Mouse (Mus musculus) ZHBTc4 (cell line): ENCODE measurements at regions not wholly inside any gene's neighbourhood (a gene's known extent, or its start where the extent isn't known, plus 50 kb on each side); places are given as distances from the start of the nearest gene placed in this dataset.

Experiments used
- DNase-seq: peaks from one replicate; pipeline ENCODE4 v3.0.0-alpha.2; 2011; ENCODE audit warnings: low read depth, low spot score

DNA sequence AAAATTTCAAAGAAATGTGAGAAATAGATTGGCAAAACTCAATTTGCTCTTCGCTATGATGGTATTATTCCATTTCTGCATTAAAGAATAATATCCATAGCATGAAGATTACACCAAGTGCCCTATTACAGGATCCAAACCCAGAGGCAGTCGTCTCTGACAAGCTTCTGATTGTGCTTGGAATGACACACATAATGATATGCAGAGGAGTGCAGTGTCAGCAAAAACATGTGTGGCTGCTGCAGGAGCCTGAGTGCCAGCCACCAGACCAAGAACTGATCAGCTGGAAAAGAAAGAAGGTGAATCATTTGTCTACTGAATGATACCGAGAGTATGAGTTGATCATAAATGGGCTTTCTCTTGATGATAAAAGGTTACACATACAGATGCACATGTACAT lies 137.3 kb downstream of the Il15 start:
- DNase-seq, result no peak

GRCm38 (mm10) chr8:82262196-82262595 lies 140.8 kb downstream of the Il15 start:
- DNase-seq, result no peak

DNA sequence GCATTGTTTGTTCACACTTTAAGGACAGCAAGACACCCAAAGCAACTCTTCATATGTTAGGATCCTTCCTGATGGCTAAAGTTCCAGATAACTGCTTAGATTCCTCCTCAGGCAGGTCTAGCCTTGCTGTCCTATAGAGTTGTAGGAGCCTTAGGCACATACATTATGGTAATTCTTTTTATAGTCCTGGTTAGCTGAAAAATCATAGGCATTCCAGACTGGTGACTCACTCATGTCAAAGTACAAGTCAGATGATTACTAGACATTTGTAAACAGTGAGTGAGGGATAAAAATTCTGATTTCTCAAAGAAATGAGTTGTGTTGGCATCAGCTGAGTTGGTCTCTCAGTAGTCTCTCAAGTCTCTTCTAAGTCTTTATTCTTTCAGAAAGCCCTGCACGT lies 142.4 kb downstream of the Il15 start:
- DNase-seq, result no peak

- no peak for DNase-seq
These were observed 147.2 kb downstream of the Il15 start for GRCm38 (mm10) chr8:82255815-82256214.

DNA sequence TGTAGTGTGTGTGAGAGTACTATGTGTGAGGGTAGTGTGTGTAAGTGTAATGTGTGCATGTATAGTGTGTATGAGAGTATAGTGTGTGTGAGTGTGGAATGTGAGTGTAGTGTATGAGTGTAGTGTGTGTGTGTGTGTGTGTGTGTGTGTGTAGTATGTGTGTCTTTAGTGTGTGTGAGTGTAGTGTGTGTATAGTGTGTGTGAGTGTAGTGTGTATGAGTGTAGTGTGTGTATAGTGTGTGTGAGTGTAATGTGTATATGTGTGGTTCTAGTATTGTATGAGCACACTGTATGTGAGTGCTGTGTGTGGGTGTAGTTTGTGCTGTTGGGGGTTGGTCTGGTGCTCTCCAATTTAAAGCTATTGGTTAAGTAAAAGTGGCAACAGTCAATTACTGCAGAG lies 150.6 kb downstream of the Il15 start:
- no peak for DNase-seq

DNA sequence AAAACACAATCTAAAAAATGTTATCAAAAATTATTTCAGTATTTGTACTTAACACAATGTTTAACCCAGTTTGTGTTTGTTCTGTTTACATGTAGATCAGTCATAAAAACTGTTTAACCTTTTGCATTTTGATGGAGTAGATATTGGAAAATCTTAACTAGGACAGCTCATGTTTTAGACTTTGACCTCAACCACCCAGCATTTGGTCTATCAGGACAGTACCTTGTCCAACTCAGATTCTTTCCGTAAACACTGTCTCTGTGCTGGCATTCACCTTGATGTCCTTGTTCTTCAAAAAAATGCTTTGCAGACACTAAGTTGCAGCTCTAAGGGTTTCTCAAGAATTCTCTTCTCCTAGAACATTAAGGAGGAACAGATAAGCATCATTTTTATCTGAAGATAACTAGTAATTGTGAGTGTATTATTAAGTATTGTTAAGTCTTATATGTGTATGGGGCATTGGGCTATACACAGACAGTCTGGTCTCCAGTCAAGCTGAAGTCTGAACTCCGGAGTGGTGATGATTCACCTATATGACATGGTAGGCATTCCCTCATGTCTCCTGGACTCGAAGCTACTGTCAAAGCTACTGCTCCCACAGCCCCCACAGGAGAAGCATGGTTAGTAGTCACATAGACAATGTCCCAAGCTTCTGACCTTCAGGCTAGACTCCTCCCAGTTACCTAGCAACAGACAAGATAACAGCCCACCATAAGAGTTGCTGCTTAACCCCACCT lies 153.0 kb downstream of the Il15 start:
- no peak for DNase-seq

GRCm38 (mm10) chr8:82244076-82244475 lies 158.9 kb downstream of the Il15 start:
- DNase-seq, result no peak

- DNase-seq, result peak; percentile 1
These were observed 173.1 kb downstream of the Il15 start for GRCm38 (mm10) chr8:82229883-82230282.

DNA sequence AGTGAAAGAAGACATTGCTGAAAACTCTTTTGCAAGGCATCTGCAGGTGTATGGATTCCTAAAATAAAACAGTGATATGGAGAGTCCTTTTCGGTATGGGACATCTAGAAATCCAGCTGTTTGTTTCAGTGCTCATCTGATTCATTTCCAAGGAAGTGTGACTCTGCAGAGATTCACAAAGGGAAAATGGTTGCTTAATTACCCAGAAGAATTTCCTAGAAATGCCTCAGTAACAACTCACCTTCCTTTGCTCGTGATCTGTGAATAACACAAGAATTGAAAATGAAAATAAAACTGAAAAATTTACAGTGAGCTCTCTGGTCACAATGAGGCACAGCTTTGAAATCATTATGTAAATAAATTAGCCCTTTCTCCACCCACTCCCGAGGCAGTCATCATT lies 201.3 kb downstream of the Il15 start:
- no peak for DNase-seq

DNA sequence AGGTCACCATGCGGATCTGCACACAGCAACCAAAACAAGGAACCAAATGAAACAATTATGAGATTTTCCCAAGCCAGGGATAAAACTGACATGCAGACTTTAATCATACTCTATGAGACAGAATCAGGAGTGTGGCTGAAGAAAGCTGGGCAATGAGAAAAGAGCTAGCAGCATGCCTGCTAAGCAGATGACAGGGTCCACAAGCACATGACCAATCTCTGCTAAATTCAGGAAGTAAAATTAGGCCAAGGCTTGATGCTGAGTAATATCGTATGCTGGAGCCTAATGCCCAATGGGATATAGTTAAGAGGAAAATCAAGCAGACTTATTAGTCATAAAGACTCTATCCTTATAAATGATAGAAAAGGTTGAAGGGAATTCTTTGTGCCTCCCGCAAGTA lies 202.8 kb downstream of the Il15 start:
- DNase-seq, result no peak

DNA sequence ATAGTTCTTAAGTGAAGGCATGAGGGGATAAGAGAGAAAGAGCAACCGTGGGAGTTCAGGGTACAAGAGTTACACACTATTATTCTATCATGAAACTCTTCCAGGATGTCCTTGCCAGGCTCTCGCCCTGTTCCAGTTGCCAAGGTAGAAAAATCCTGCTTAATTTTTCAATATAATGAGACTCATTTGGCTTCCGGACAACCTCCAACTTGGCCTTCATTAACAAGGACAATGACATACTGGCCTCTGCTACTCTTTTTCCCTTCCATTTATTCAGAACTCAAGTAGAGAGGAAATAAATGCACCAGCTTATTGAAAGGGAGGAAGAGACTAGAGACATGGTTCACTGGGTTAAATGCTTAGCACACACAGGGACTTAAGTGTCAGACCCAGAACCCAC lies 206.5 kb downstream of the Il15 start:
- DNase-seq, result no peak

DNA sequence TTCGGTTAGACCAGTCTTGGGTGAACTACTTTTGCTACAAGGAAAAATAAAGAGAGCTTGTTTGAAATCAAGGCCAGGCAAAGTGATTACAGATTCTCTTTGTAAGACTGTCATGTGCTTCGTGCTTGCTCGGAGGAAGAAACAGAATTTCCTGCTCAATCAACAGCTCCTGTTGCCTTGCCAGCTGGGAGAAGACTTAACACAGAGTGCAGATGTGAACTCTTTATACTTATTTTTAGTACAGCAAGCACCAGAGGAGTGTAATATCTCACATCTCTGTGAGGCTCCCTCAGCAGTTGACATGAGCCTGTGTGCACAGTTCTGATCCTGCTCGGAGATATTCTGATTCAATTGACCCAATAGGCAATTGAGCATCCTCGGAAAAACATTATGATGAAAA lies 207.9 kb downstream of the Il15 start:
- DNase-seq, result no peak

DNA sequence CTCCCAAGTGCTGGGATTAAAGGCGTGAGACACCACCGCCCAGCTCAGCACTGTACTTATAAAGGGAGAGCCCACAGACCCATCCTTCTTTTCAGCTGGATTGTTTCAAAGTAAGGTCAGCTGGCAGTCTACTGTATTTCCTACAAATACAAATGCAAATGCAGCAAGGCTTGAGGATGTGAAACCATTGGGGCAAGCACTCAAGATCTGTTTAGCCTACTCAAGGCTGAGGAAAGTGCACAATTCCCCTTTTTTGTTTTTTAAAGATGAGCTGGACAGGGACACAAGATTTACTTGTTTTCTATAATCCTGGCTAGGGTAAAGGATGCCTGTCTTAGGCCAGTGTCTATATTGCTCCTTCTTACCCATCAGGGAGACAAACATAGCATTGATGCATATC lies 212.0 kb downstream of the Il15 start:
- no peak for DNase-seq

DNA sequence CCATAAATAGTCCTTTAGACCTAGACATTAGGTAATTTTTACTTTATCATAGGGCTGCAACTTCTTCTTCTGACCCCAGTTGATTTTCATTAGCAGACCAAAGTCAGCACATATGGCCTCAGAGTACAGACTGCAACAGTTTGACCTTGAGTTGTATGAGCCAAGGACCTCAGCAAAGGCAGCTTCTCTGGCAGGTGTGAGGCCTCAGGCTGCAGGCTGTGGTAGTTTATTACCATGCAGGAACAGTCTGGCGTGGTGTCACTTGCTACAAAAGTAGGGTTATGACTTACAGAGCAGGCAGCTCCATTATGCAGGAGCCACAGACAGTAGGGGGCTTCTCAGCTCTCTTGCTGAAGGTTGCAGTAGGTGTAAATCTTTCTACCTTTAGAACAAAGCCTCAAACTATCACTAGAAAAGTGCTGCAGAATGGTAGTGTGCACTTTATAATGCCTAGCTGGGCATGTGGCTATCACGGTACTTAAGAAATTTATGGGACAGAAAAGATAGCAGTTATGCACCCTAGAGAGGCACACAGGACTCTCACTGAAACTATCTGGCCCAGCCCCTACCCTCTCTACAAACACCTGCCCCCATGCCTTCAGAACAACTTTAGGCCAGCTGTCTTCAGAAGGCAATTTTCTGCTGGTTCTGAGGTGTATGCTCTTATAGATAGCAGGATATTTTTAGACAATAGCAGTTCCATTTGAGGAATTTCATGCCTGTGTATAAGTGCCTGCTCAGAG lies 215.7 kb downstream of the Il15 start:
- DNase-seq, result no peak

- no peak for DNase-seq
These were observed 219.0 kb downstream of the Il15 start for GRCm38 (mm10) chr8:82184022-82184421.
